Mouse (Mus musculus) neural tube, embryonic 10.5 days (tissue): ENCODE measurements around the gene Fgfbp3.
"Not testable (repeated sequence)": the region's sequence is repeated elsewhere in the genome, so short reads cannot be mapped to it uniquely, and the experiment has no call there.

Experiments
- DNase-seq: peaks from one replicate; pipeline ENCODE4 v3.0.0-alpha.2; 2017; ENCODE audit warnings: low spot score; ENCODE audit errors: extremely low spot score

Fgfbp3 gene

DNA sequence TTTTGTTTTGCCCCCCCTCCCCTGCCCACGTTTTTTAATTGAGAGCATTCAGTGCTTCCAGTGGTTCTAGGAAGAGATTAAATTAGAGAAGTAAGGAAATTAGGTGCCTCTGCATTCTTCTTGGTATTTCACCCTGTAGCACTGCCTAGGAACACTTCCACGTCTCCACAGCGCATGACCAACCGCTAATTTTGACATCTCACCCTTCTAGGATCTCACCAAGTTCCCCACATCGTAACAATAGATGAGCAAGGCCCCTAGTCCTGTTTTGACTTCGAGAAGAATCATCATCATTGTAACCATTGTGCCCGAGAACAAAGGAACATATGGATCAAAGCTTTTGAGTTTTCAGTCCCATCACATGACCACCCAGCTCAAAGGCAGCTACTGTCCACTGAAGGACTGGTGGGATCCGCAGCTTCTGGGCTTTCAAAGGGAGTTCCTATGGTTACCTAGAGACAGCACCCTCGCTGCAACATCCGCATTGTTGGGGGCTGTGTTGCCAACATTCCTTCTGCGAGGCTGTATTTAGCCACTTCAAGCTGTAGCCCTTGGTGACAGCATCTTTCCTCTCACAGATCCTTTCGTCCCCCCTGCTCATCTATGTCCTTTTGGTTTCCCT, 8.9 kb downstream of the Fgfbp3 start:
- no peak for DNase-seq

DNA sequence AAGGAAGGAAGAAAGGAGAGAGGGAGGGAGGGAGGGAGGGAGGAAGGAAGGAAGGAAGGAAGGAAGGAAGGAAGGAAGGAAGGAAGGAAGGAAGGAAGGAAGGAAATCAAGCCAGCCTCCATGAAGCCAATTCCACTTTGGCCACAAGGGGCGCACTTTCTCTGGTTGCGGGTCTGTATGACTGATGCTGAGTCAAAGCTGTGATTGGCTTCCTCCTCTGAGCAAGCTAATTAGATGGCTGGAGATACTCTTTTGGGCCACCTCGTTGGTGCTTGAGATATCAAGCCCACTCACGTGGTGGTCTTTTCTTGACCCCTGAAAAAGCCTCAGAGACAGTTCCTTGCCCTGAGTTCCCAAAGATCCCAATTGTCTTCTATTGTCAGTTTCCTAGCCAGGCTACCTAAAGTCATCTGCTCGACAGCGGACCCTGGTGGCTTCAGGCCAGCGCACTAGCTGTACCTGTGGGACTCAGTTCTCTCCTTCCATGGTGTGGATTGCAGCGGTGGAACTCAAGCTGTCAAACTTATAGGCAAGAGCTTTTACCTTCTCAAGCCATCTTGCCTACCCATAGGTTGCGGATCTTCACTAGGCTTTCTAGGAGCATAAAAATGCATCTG, 9.6 kb downstream of the Fgfbp3 start:
- peak; percentile 77 for DNase-seq

DNA sequence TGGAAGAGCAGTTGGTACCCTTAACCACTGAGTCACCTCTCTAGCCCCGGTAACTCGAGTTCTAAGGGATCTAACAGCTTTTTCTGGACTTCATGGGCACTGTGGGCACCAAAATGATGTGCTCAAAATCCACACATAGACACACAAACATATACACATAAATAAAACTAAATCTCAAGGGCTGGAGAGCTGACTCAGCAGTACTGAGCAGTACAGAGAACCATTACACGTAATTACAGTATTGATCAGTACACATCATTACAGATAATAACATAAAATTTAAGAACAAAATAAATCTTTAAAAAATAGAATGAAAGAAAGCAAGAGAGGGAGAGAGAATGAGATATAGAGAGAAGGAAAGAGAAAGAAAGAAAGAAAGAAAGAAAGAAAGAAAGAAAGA, 10.3 kb downstream of the Fgfbp3 start:
- DNase-seq: no peak

DNA sequence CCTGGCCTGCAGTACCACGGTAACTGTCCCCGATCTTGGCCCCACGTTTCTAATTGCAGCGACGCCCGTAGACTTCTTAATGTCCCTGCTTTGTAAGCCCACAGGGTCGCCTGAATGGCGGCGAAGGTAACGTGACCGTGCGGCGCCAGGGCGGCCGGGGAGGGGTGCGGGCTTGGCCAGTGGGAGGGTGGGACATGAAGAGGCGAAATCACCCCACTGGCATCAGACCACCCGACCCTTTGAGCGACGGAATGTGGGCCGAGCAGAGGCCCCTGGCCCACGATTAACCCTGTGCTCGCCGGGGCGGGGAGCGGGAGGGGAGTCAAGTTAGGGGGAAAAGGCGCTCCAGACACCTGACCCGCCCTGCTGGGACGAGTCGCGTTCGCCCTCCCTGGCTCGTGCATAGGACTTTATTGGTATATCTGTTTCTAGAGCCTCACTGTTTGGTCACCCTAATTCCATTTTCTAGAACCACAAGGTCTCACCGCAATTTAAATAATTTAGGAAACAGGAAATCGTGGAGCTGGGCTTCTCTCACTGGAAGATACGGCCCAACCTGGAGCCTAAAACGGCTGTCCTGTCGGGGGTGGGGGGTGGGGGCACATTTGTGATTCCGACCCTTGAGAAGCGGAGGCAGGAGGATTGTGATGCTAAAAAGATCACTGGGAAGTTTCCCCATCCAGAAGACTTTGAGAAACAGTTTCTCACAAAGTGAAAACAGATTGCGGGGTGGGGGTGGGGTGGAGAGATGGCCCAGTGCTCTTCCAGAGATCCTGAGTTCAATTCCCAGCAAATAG, 15.0 kb downstream of the Fgfbp3 start:
- DNase-seq: peak; percentile 85

DNA sequence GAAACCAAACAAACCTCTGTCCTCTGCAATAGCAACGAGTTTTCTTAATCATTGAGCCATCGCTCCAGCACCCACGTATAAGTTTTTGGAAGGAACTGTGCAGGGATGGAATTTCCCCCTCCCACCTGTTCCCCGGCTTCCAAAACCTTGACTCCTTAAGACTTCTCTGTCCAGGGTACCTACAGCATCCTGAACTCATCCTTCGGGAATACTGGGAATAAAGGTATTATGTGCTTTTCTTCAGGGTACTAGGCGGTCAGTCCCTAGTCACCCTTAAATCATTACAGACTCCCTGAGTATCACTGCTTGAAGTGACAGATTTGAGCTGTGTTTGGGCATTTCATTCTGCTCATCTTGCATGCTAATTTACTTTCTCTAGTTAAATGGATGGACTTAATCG, 16.0 kb downstream of the Fgfbp3 start:
- no peak for DNase-seq

DNA sequence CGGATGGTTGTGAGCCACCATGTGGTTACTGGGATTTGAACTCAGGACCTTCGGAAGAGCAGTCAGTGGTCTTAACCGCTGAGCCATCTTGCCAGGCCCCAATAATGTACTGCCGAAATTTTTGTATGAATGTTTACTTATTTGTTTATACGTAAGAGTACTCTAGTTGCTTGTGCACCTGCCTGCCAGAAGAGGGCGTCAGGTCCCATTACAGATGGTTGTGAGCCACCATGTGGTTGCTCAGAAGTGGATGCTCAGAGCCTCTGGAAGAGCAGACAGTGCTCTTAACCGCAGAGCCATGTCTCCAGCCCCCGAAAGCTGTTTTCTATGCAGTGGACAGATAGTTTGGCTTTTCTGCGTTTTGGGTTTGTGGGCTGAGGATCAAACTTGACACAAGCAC, 21.6 kb downstream of the Fgfbp3 start:
- no peak for DNase-seq

DNA sequence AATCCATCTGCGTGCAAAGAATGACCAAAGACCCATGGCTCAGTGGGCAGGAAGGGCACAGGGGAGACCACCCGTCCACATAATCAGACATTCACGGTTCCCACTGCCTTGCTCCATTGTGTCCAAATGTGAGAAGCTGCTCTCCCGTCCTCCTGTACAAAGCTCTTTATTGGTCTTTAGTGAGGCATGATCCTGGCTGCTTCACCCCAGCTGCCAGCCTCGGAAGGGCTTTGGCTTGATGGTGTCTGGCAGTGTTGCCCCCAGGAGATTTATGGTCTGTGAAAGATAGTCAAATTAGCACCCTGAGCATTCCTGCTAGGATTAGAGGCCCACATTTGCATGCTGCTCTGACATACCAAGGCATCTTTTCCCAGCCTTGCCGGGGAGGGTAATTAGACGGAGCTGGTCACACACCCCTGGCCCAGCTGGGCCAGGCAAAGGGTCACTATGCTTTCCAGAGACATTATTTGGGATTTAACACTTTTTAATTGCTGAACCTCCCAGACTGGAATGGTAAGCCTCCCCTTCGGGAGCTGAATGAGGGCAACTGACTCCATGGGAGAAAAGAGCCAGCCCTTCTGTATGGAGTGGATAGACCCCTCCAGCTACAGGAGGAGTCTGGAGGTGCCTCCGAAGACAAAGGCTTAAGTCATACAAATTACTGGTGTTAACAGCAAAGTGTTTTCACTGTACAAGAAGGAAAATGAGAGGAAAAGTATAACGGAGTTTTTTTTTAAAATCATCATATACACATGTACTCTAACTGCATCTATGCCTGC, 22.4 kb downstream of the Fgfbp3 start:
- DNase-seq: peak; percentile 61

DNA sequence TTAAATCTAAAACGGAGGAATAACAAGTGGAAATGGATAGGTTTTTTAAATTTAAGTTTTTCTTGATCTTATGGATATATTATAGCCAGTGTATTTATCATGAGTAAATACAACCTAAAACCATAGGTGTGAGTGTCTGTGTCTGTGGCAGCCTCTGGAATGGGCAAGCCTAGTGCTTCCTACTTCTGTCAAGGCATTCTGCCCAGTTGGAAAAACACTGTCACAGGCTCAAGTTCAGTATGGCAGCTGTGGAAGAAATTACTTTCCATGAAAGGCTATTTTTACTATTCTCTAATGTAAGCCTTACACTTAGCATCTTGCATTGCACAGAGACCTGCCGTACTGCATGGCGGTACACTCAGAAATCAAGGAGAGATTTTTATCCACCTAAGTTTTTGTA, 27.7 kb downstream of the Fgfbp3 start:
- DNase-seq: no peak

DNA sequence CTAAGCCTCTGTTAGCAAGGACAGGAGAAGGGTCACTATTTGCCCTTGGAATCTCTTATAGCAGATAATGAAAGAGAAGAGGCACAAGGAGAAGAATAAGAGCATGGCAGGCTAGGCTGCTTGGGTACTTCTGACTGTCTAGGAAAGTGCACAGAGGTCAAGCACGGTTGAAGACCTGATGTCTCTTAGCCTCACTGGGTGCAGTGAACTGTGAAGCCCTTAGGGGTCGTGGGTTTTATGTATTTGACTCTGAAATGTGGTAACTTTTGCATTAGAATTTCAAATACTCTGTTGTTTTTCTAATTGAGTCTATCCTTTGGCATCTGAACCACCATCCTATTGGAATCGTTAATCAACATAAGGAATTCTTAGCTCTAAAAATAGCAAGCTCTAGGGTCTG, 31.7 kb downstream of the Fgfbp3 start:
- DNase-seq: no peak

DNA sequence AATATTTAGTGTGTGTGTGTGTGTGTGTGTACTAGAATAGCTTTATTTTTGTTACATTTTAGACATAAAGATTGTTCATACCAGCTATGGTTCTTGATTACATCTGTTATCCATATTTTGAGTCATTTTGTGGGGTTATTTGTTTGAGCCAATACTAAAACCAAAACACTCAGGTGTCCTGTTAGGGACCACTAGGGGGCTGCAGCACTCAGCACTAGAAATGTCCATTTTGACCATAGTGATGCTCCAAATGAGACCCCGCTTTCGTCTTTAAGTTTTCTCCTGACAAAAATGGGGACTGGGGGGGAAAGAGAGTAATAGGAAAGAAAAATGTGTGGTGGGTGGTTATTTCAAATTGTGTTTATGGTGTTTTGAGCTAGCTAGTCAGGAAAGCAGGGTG, 33.1 kb downstream of the Fgfbp3 start:
- no peak for DNase-seq

DNA sequence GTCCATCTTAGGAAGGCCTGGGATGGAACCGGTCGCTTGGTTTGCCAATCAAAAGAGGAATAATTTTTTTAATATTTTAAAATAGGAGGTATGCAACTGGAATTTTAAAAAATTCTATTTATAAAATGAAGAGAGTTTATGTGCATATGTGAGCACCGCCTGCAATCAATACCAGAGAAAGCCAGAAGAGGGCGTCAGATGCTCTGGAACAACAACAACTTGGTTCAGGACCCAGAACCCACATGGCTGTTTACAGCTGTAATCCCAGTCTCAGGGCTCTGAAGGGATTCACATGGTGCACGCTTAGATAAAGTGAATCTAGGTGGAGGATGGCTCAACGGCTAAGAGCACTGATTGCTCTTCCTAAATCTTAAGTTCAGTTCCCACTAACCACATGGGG, 36.3 kb downstream of the Fgfbp3 start:
- DNase-seq: no peak

DNA sequence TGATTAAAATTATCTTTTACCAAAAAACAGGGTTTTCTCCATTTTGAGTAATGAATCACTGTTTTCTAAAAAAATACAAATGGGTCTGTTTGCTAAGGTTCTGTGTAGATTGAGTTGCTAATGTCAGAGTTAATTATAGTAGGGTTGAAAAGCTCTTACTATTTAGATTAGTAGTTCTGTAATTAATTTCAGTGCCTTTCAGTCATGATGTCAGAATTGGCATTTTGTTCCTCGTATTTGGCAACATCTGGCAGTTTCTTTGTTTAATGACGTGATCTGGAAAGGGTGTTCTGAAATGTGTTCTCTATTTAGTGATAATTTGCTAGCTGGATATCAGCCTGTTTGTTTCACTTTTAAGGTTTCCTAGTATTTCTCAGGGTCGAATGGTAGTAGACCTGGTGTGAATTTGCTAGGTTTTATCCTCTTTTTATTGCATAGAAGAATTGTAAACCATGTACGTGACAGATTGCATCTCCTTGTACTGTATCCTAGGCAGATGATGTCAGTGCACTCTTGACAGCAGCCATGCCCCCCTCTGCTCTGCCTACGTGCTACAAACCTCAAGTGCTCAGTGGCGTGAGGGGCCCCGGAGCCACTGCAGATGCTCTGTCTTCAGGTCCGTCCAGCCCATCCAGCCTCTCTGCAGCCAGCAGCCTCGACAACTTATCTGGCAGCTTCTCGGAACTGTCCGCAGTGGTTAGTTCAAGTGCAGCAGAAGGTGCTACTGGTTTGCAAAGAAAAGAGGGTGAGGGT, 40.5 kb downstream of the Fgfbp3 start:
- DNase-seq: no peak

DNA sequence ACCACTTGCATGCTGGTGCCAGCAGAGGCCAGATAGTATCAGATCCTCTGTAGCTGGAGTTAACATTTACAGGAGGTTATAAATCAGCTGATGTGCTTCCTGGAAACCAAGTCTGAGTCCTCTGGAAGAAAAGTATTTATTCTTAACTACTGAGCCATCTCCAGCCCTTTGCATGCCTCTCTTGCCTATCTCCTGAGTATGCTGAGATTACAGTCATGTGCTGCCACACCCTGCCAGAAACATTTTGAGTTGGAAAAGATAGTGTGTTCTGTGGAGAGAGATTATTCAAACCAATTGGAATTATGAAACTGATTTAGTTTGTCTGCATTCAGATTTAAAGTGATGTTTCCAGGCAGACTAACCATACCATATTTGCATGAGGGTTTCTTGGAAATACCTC, 42.1 kb downstream of the Fgfbp3 start:
- DNase-seq: no peak

DNA sequence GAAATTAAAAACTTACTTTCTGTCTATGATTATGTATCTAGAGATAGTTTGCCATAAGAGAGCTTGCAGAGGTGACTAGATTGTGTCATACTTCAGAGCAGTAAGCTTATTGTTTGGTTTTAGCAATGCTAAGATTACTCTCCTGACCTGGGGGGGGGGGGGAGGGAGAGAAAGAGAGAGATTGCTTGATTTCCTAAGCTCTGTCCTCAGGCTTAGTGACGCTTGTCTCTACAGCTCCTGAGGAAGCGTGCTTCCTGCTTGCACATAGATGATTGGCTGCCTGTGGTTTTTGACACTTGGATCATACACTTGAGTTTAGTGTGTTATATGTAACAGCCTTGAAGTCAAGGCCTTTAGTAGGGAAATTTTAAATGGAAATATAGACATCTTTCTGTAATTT, 44.8 kb downstream of the Fgfbp3 start:
- no peak for DNase-seq

DNA sequence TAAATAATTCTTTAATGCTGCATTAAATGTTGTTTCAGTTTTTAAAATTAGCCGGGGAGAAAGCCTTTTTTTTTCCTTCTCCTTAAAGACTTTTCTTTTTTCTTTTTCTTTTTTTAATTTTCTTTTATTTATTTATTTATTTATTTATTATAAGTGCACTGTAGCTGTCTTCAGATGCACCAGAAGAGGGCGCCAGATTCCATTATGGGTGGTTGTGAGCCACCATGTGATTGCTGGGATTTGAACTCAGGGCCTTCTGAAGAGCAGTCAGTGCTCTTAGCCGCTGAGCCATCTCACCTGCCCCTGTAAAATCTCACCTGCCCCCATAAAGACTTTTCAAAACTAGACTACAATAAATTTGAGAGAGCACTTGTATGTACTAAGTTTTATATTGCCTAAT, 50.7 kb downstream of the Fgfbp3 start:
- not testable (repeated sequence) for DNase-seq
